Mouse (Mus musculus) olfactory bulb, adult 2 months (tissue): ENCODE data around the gene Olfr286.

Experiments used
- CTCF ChIP-seq: fragments of 200-500 bp; IDR thresholded peaks from 2 replicates; pipeline ENCODE4 v1.5.1; 2012; ENCODE audit warnings: low read depth, mild to moderate bottlenecking, low read length, moderate library complexity; ENCODE audit not compliant: insufficient read depth
- POLR2A ChIP-seq: fragments of 200-500 bp; IDR thresholded peaks from 2 replicates; pipeline ENCODE4 v1.6.1; 2012; ENCODE audit warnings: mild to moderate bottlenecking, low read depth, low read length, moderate library complexity; ENCODE audit not compliant: insufficient read depth

DNA sequence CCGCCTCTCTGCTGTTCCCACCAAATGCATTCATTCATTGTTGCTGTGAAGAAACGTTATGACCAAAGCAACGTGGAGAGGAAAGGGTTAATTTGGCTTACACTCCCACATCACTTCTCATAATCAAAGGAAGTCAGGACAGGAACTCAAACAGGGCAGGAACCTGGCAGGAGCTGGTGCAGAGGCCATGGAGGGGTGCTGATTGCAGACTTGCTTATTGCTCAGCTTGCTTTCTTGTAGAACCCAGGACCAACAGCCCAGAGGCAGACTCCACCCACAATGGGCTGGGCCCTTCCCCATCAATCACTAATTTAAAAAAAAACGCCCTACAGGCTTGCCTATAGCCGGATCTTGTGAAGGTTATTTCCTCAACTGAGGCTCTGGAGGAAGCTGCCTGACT is 20.1 kb downstream of the Olfr286 start:
- no peak for TF ChIP-seq CTCF
- TF ChIP-seq POLR2A: no peak
